Mouse (Mus musculus) cortical plate, adult 2 months (tissue): ENCODE measurements around the gene Tinag.

ENCODE experiments used
- CTCF ChIP-seq: fragments of 200-500 bp; IDR thresholded peaks from 2 replicates; pipeline ENCODE4 v1.5.1; 2011; ENCODE audit warnings: mild to moderate bottlenecking, control low read depth, low read length; ENCODE audit not compliant: insufficient read depth; ENCODE audit errors: extremely low read depth
- POLR2A ChIP-seq: fragments of 200-500 bp; IDR thresholded peaks from 2 replicates; pipeline ENCODE4 v1.6.1; 2011; ENCODE audit warnings: mild to moderate bottlenecking, low read length, control low read depth; ENCODE audit not compliant: insufficient read depth; ENCODE audit errors: extremely low read depth

- TF ChIP-seq CTCF (no peak), POLR2A (no peak)
Observed at GRCm38 (mm10) chr9:76915093-76915661, 130.4 kb downstream of the Tinag start.
